Mouse (Mus musculus): ENCODE data around the gene Scgb3a1. TPM values are rescaled to one million over a fixed set of nuclear protein-coding genes. Genes with fewer than 3 reads are reported as not detected.

Gene Scgb3a1
- total and polyA plus RNA-seq, 2 experiments from 2014 or later, result 0.33 TPM; not detected in 1

DNA sequence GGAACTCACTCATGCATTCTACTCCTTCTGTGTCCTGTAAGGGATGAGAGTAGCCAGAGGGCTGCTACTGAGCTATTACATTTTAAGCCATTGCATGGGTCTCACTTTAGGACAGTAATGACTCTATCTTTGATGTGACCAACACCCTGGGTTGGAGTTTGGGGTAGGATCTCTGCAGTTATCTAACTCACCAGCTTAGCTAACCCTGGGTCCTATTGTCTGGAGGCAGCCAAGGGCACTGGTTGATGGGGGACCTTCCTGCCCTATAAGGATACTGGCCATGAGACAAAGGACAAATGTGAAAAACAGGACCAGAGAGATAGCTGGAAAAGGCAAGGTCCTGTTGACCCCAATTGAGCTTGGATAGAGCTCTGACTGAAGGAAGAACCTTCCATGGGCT, 7.9 kb upstream of the Scgb3a1 start:
- Histone ChIP-seq H3K4me3 (ENCODE audit: low read length) (no peak overlapping the region), H3K27me3 (ENCODE audit: insufficient read depth, low read length) (no peaks in the 10 kb centered on the region), H3K9me3 (ENCODE audit: low read length) (no peaks in the 10 kb centered on the region), H3K36me3 (ENCODE audit: insufficient read depth, low read length) (no peaks in the 10 kb centered on the region), H3K4me2 (ENCODE audit: low read depth, low read length) (no peak overlapping the region), H3K4me1 (ENCODE audit: insufficient read depth, low read length) (no peaks in the 10 kb centered on the region), H3K9ac (replicated peaks; ENCODE audit: low read length) (no peak overlapping the region), H3K27ac (no peak overlapping the region)
- DNase-seq (ENCODE audit: low spot score), result no peak
- no peak for TF ChIP-seq CTCF (IDR thresholded peaks at IDR 0.05; ENCODE audit: low read depth)
- ATAC-seq, result no peak

DNA sequence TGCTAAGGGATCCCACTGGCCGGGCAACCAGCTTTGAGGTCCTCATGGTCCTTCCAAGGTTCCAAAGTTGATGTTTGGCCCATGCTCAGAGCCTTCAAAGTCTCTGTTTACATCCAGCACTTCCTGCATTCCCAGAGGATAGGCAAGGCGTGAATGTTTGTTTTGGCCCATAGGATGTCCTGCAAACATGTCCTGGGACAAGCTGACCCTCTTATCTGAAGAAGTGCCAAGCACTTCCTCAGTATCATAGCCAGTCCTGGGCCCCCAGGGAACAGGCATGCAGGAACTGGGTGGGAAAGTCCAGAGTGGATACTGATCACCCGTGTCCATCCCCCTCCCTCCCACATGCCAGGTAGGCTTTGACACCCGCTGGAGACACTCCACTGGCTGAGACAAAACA, 5.3 kb upstream of the Scgb3a1 start:
- Histone ChIP-seq H3K4me3 (ENCODE audit: low read length) (no peak overlapping the region), H3K9ac (replicated peaks; ENCODE audit: low read length) (no peak overlapping the region), H3K4me2 (ENCODE audit: low read depth, low read length) (no peak overlapping the region), H3K36me3 (ENCODE audit: insufficient read depth, low read length) (no peaks in the 10 kb centered on the region), H3K27ac (no peak overlapping the region), H3K9me3 (ENCODE audit: low read length) (no peaks in the 10 kb centered on the region), H3K4me1 (ENCODE audit: insufficient read depth, low read length) (no peaks in the 10 kb centered on the region), H3K27me3 (ENCODE audit: insufficient read depth, low read length) (no peaks in the 10 kb centered on the region)
- WGBS, result 82% methylated on average over 4 of the region's 4 CpGs
- TF ChIP-seq CTCF (IDR thresholded peaks at IDR 0.05; ENCODE audit: low read depth), result no peak
- no peak for DNase-seq (ENCODE audit: low spot score)
- ATAC-seq, result no peak

DNA sequence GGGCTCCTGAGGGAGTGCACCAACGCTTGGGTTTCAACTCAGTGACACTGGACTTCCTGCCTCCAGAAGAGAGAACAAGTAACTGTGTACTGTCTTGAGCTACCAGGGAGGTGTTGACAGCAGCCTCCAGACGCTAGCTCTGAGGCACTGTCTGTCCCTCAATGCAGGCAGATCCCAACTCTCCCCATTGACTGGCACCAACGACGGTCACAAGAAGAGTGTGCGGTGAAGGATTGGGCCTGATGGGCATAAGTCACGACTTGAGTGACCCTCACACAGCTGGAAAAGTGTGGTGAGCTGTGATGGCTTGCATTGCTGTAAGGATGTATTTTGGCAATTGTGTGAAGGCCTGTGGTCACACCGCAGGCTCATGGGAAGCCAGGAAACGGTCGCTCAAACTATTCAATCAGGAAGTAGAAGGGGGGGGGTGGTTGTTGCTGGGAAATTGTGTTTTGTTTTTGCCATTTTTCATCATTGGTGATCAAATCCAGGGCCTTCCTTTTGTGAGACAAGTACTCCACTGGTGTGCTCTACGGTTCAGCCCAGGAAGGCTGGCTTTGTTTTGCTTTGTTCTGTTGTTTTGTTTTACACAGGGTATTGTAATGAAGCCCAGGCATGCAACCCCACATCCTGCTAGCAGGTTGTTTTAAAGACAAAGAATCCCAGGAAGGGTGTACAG, 4.5 kb upstream of the Scgb3a1 start:
- 59% methylated on average over 10 of the region's 10 CpGs for WGBS
- no peaks in the 10 kb centered on the region for H3K9me3 ChIP-seq (ENCODE audit: low read length)
- no peak overlapping the region for H3K9ac ChIP-seq (replicated peaks; ENCODE audit: low read length)
- no peaks in the 10 kb centered on the region for H3K36me3 ChIP-seq (ENCODE audit: insufficient read depth, low read length)
- no peak overlapping the region for H3K4me3 ChIP-seq (ENCODE audit: low read length)
- H3K4me1 ChIP-seq (ENCODE audit: insufficient read depth, low read length), result no peaks in the 10 kb centered on the region
- no peak overlapping the region for H3K4me2 ChIP-seq (ENCODE audit: low read depth, low read length)
- no peak for ATAC-seq
- no peak for TF ChIP-seq CTCF (IDR thresholded peaks at IDR 0.05; ENCODE audit: low read depth)
- no peak for DNase-seq (ENCODE audit: low spot score)
- no peaks in the 10 kb centered on the region for H3K27me3 ChIP-seq (ENCODE audit: insufficient read depth, low read length)
- H3K27ac ChIP-seq, result no peak overlapping the region

DNA sequence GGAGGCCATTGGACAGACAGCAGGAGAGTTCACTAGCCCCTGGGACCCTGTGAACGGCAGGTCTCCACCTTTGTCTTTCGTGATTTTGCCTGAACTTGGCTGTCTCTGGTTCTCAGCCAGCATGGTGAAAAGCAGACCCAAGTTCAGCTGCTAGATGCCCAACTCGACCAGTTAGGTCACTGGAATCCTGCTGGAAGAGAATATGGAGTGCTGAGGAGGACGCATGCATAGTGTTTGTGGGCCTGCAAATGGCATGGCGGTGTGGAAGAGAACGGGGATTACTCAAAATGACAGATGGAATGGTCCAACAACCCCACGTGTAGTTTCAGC, 4.0 kb upstream of the Scgb3a1 start:
- TF ChIP-seq CTCF (IDR thresholded peaks at IDR 0.05; ENCODE audit: low read depth), result no peak
- no peak for DNase-seq (ENCODE audit: low spot score)
- no peak for ATAC-seq
- 61% methylated on average over 7 of the region's 7 CpGs for WGBS
- no peak overlapping the region; the same call in 1 of the 2 replicates for H3K27ac ChIP-seq
- H3K9me3 ChIP-seq (ENCODE audit: low read length), result no peaks in the 10 kb centered on the region
- H3K36me3 ChIP-seq (ENCODE audit: insufficient read depth, low read length), result no peaks in the 10 kb centered on the region
- no peak overlapping the region for H3K4me2 ChIP-seq (ENCODE audit: low read depth, low read length)
- H3K4me3 ChIP-seq (ENCODE audit: low read length), result no peak overlapping the region
- H3K9ac ChIP-seq (replicated peaks; ENCODE audit: low read length), result no peak overlapping the region
- H3K4me1 ChIP-seq (ENCODE audit: insufficient read depth, low read length), result no peaks in the 10 kb centered on the region
- H3K27me3 ChIP-seq (ENCODE audit: insufficient read depth, low read length), result no peaks in the 10 kb centered on the region

DNA sequence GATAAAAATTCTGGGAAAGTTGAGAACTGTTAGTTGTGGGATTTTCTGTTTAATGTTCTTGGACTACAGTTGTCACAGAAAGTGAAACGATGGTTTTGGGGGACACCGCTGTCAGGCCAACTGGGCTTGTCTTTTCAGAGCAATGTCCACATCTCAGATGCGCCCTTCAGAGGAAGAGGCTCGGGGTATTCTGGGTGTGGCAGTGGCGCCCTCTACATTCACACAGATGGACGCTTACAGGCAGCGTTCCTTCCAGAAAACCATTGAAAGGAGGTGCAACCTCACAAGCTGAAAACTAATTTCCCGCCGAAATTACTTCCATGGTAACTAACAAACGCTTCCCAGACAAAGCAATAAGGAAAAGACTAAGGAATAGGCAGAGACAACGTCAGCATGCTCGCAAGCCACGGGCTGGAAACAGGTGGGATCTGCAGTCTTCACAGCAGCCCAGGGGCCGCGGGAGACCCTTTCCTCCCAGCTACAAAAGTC, 1.1 kb upstream of the Scgb3a1 start:
- Histone ChIP-seq H3K4me2 (ENCODE audit: low read depth, low read length) (no peak overlapping the region), H3K4me3 (ENCODE audit: low read length) (no peak overlapping the region), H3K4me1 (ENCODE audit: insufficient read depth, low read length) (no peaks in the 10 kb centered on the region), H3K36me3 (ENCODE audit: insufficient read depth, low read length) (no peaks in the 10 kb centered on the region), H3K9me3 (ENCODE audit: low read length) (no peaks in the 10 kb centered on the region), H3K27me3 (ENCODE audit: insufficient read depth, low read length) (no peaks in the 10 kb centered on the region), H3K27ac (no peak overlapping the region), H3K9ac (replicated peaks; ENCODE audit: low read length) (no peak overlapping the region)
- no peak for TF ChIP-seq CTCF (IDR thresholded peaks at IDR 0.05; ENCODE audit: low read depth)
- WGBS, result 56% methylated on average over 15 of the region's 15 CpGs
- no peak for DNase-seq (ENCODE audit: low spot score)
- no peak for ATAC-seq

DNA sequence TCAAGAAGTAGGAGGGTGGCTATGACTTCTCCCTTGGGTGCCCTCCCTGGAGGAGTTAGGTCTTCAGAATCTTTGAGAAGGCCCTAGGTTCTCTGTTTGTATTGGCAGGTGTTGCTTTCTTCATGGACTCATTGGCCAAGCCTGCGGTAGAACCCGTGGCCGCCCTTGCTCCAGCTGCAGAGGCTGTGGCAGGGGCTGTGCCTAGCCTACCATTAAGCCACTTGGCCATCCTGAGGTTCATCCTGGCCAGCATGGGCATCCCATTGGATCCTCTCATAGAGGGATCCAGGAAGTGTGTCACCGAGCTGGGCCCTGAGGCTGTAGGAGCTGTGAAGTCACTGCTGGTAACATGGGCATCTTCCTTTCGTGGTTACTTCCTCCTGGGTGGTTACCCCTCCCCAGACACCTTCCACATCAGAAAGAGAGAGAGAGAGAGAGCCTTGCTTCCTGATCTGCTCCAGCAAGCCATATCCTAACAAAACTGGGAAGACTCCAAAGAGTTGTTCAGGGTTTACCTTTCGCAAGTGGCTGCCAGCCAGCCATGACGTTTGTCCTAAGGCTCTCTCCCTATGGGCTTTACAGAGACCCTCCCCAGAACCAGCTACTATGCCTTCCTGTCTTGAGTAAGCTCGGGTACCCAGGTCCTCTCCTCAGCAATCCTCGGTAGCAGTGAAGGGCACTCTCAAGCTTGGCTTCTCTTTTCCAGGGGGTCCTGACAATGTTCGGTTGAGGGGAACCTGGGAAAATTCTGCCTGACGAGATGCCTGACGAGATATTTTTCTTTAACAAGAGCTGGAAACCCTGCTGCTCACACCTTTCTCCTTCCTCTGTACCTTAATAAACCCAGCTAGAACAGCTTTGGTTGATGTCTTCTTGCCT, 1.1 kb downstream of the Scgb3a1 start:
- TF ChIP-seq CTCF (IDR thresholded peaks at IDR 0.05; ENCODE audit: low read depth), result no peak
- Histone ChIP-seq H3K27me3 (ENCODE audit: insufficient read depth, low read length) (no peaks in the 10 kb centered on the region), H3K4me2 (ENCODE audit: low read depth, low read length) (no peak overlapping the region), H3K36me3 (ENCODE audit: insufficient read depth, low read length) (no peaks in the 10 kb centered on the region), H3K9ac (replicated peaks; ENCODE audit: low read length) (no peak overlapping the region), H3K4me1 (ENCODE audit: insufficient read depth, low read length) (no peaks in the 10 kb centered on the region), H3K27ac (no peak overlapping the region), H3K4me3 (ENCODE audit: low read length) (no peak overlapping the region), H3K9me3 (ENCODE audit: low read length) (no peaks in the 10 kb centered on the region)
- DNase-seq (ENCODE audit: low spot score) (no peak), ATAC-seq (no peak)
- 78% methylated on average over 12 of the region's 12 CpGs for WGBS

DNA sequence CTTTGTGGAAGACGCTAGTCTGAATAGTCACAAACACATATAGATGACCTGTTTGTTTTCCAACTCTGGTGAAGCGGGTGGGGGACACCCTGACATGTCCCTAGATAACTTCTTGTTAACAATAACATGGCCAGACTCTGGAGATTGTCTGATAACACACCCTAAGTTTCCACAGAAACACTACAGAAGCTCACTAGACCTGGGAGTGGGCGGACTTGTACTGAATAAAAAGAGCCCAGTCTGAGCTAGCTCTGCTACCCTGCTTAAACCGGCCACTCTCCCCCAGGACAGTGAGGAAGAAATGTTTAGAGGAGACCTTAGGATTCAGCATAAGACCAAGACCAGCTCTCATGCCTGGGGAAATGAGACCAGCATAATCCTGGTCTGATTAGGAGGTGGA, 2.1 kb downstream of the Scgb3a1 start:
- DNase-seq (ENCODE audit: low spot score), result no peak
- Histone ChIP-seq H3K27me3 (ENCODE audit: insufficient read depth, low read length) (no peaks in the 10 kb centered on the region), H3K27ac (no peak overlapping the region), H3K9me3 (ENCODE audit: low read length) (no peaks in the 10 kb centered on the region), H3K4me2 (ENCODE audit: low read depth, low read length) (no peak overlapping the region), H3K4me3 (ENCODE audit: low read length) (no peak overlapping the region), H3K9ac (replicated peaks; ENCODE audit: low read length) (no peak overlapping the region), H3K36me3 (ENCODE audit: insufficient read depth, low read length) (no peaks in the 10 kb centered on the region), H3K4me1 (ENCODE audit: insufficient read depth, low read length) (no peaks in the 10 kb centered on the region)
- TF ChIP-seq CTCF (IDR thresholded peaks at IDR 0.05; ENCODE audit: low read depth), result no peak
- ATAC-seq, result no peak
- WGBS, result 78% methylated on average over 4 of the region's 4 CpGs
